Mouse (Mus musculus) 3T3-L1 (cell line): ENCODE results near the gene Dbn1.
"Not testable (repeated sequence)": the region's sequence is repeated elsewhere in the genome, so short reads cannot be mapped to it uniquely, and the experiment has no call there.

Experiments used
- DNase-seq: peaks from one replicate; pipeline ENCODE4 v3.0.0-alpha.2; 2015; ENCODE audit warnings: low read depth, low spot score

Gene Dbn1

DNA sequence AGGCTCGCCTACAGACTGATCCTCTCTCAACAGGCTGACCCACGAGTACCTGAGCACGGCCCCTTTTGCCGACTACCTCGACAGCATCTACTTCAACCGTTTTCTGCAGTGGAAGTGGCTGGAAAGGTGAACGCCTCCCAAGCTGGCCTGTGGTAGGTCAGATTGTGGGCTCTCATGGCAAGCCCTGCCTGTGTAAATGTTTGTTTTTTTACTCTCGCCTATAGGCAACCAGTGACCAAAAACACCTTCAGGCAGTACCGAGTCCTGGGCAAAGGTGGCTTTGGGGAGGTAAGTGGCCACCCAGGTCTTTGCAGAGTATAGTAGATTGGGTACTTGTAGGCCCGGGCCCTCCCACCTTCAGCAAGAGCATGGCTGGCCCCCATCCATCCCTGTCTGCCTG, 36.6 kb downstream of the Dbn1 start:
- DNase-seq, result no peak

DNA sequence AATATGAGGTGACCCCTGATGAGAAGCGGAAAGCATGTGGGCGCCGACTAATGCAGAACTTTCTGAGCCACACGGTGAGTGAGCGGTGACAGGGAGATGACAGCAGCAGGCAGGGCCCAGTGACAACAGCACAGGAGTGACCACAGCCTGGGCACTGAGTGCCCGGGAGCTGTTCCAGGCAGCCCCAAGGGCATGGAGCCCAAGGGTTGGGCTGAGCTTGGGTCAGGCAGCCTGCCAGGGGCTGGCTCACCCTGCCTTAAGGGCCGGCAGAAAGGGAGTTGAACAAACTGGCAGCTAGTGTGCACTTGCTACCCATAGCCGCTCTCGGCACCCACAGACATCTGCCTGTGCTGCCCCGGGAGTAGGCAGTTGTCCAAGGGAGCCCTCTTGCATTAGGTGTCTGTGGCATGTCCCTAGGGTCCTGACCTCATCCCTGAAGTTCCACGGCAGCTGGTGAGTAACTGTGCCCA, 37.4 kb downstream of the Dbn1 start:
- DNase-seq, result peak; percentile 82

DNA sequence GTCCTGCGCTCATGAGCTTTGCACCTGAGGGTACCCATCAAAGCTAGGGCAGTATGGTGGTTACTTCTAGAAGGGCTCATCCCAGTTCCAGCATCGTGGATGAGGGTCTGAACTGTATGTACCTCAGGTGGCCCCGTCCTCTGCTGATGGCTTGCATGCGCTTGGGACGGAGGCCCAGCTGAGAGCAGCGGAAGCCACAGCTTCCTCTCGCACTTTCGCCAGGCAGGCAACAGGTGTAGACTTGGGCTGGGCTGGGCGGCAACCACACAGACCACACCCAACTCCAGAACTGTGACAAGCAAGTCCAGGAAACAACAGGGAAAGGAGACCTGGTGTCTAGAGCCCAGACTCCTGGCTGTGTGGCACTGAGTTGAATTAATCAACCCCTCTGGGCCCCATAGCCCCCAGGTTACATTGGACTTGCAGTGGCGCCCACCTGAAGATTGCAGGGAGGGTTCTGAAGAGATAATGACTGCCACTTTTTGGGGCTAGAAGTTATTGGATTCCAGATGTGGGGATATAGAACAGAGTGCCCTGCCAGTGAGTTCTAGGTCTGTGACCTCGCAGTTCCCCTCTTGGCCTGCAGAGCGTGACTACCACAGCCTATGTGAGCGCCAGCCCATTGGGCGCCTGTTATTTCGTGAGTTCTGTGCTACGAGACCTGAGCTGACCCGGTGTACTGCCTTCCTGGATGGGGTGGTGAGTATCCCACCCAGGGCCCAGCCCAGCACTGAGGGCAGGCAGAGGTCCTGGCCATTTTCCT, 38.1 kb downstream of the Dbn1 start:
- DNase-seq, result peak; percentile 51

DNA sequence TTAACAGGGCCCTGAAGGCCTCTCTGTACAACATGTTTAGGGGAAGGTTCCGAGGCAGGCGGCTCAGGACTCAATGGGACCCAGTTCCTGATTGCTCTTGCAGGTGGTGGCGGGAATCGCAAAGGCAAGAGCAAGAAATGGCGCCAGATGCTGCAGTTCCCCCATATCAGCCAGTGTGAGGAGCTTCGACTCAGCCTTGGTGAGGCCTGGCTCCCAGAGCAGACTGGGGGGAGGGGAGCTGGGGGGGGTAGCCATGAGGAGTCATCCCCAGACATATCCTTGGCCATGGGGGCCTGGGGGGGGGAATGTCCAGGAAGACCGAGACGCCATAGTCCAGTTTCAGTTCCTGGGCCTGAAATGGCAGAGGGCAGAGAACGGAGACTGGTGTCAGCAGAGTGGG, 38.7 kb downstream of the Dbn1 start:
- no peak for DNase-seq

DNA sequence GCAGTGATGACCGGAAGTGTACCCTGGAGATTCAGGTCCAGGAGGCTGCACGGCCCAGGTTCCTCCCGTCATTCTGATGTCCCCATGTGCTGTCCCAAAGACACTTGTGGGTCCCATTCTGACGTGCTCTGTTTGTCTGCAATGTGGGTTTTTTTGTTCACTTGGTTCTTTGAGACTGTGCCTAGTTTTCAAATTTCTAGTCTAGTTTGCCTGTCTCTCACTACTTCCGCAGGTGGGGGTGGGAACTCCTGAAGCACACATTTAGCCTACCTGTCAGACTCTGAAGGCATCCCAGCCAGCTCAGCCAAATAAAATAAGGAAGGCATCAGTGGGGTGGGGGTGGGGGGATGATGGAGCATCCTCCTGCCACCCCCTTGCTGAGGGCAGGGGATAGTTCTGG, 39.8 kb downstream of the Dbn1 start:
- DNase-seq, result no peak

DNA sequence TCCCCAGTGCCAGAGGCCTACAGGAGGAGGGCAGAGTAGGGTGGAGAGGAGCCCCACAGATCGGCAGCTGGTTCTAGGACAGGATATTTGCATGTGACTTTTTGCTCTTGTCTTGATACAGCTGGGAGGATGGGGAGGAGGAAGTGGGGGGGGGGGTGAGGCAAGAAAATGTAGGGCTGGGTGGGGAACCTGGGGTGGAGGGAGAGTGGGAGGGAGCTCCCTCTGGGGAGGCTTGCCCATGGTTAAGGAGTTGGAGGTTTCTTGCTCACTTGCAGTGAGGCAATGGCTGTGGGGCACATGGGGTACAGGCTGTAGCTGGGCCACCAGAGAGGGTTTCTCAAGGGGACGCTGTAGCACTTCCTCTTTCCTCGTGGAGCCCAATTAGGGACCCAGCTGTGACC, 40.4 kb downstream of the Dbn1 start:
- DNase-seq, result no peak

DNA sequence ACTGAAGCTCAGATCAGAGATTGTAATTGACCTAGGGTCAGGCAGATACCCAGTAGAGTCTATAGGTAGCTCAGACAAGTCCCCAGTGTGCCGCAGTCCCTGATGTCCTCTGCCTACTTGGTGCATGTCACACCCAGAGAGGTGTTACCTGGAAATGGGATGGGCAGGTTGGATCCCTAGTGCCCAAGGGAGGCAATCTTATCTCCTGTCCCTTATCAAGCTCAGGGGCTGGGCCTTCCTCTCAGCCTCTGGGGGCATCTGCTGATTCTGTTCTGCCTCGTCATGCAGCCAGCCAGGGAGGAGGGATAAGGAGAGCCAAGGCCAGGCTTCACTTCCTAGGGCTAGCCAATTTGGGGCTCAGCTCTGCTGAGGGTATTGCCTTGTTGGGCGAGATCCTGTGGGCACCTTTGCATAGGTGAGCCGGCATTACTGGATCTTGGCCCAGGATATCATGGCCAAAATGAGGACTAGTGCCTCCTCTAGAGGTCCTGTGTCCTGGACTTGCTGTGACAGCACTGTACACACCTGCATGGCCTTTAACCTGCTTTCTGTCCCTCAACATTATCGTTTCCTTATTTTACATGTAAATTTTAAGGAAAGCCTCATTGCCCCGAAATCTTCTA, 41.3 kb downstream of the Dbn1 start:
- no peak for DNase-seq

DNA sequence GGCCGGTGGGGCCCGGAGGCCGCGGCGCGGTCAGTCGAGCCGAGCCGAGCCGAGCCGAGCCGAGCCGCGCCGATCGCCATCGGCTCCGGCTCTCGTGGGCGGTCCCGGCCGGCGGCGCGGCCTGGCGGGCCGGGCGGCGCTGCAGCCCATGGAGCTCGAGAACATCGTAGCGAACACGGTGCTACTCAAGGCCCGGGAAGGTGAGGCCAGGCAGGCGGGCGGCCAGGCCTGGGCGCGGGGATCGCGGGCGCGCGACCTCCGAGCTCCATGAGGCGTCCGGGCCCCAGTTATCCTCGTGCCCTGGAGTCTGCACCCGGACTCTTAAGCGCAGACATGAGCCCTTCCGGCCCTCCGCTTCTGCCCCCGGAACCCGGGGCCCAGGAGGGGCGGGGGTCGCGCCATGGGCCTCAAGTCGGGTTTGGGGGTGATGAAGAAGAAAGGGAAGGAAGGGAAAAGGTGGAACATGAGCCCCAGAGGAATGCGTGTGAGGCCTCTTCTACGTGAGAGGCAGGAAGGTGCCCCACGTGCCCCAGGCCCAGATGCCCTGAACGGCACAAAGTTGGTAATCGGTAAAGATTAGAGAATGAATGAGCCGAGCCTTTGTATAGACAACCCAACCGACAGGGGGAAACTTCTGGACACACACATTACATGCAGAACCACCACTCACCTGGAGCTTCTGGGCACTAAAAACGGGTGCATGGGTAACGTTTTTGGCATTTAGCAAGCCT, 42.4 kb downstream of the Dbn1 start:
- DNase-seq, result peak; percentile 43

DNA sequence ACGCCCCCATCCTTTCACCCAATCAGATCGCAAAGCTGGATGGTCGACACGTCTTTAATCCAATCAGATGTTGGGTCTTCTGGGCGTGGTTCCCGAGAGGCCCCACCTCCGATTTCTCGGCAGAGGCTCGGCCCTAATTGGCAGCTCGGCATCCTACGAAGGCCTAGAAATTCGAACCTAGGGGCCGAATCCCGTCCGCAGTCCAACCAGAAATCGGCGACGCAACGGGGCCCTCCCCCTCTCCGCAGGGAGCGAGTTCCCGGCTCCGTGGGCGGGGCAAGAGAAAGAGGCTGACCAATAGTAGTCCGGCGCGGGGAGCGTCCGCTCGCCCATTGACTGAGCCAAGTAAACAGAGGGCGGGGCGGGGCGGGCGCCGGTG, 43.0 kb downstream of the Dbn1 start, which contains the start of gene Grk6:
Gene Grk6 (plus strand): TSS at position 136 of the 379 bp plus-strand sequence.
- peak; percentile 99 for DNase-seq

DNA sequence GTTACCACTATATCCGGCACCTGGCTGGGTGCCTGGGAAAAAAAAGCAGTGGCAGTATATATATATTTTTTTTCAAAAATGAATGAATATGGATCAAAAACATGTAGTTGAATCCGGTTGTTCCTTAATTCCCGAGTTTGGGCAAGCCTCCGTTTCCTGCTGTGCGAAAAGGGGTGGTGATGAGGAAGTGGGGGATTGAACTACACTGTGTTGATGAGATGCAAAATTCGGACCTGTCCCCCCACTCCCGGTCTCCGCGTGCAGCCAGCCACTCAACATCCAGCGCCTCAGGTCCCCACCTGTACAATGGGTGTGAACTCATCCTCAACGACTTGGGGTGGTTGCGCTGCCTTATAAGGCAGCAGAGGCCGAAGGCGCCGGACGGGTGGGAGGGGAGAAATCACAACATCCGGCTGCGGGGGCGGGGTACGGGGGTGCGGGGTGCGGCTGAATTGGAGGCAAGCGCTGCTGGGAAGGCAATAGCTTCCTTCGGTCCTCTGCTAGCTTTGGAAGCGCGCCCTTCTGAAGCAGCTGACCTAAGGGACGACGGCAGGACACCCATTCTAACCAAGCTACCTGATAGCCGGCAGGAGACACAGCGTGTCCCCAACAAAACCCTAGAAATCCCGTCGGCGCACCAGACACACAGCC, 43.5 kb downstream of the Dbn1 start:
- no peak for DNase-seq

DNA sequence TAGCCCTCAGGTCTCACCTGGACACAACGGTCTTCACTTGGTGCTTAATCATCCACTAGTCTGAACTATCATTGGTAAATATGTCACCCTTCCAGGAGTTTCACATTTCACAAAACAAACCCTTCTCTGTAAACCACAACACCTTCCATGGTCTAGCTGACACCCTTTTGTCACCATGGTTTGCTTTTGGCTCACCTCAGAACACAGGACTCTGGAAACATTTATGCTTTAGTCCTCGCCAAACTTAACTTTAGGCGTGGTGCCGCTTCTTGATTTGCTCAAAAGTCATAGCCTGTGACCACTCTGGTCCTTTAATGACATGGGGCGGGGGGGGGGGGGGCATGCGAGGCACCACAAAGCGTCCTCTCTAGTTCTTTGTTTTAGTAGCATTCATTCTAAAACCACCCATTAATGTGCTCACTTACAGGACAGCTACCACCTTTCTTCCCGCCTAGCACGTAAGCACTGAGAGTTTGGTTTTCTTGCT, 44.1 kb downstream of the Dbn1 start:
- DNase-seq, result no peak

DNA sequence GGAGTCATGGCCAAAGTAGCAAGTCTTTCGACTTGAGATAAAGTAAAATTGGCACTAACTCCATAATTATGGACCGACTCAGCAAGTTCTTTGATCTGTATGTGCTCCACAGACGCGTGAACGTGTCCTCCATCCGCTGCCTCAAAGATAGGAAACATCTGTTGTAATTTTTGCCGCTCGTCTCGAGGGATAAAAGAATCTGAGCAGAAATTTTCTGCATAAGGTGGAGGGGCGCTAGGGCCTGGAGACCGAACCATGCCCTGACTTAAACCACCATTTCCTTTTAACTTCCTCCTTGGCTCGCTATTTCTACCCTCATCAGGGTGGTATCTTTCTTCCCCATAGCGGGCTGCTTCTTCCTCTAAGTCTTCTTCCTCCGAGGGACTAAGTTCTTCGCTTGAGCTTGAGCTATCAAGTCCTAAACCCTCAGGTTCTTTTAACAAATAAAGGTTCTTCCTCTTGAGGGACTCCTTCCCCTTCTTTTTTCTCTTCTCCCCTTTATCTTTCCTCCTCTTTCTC, 50.7 kb downstream of the Dbn1 start:
- DNase-seq, result not testable (repeated sequence)

DNA sequence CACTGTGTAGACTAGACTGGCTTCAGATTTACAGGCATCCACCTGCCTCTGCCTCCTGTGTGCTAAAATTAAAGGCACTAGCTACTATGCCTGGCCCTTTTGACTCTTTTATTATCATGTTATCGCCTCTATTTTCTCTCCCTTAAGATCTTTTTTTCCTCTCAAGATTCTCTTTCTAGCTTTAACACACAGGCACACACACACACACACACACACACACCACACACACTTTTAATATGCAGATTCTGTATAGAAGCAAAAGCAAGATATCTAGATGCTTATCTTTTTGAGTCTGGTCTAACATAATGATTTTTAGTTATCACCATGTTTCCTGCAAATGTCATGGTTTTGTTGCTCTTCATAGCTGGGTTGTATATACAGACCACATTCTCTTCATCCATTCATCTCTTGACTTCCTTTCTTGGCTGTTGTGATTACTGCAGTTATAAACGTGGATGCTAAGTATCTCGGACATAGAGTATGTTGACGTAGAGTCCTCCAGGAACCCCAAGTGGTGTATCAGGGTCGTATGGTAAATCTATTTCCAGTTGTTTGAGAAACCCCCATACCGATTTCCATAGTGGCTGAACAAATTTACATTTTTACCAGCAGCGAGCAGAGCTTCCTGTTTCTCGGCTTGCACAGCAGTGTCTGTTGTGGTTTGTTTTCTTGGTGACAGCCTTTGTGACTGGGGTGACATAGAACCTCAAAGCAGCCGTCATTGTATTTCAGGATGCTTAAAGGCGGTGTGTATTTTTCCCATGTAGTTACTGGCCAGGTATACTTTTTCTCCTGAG, 55.8 kb downstream of the Dbn1 start:
- DNase-seq, result no peak

DNA sequence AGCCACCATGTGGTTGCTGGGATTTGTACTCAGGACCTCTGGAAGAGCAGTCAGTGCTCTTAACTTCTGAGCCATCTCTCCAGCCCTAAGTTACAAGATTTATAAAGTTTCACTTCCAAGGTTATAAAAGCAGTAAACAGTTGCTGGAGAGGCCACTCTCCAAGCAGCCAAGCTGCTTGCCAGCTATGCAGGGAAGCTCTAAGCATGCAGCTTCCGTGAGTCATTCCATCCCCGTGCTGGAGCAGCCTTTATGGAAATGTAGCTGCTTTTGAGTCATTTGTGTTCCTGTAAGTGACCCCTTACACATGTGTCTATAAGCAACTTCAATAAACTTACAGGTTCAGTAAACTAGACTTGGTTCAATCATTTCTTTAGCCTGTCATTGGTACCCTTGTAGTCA, 57.3 kb downstream of the Dbn1 start:
- DNase-seq, result peak; percentile 54

DNA sequence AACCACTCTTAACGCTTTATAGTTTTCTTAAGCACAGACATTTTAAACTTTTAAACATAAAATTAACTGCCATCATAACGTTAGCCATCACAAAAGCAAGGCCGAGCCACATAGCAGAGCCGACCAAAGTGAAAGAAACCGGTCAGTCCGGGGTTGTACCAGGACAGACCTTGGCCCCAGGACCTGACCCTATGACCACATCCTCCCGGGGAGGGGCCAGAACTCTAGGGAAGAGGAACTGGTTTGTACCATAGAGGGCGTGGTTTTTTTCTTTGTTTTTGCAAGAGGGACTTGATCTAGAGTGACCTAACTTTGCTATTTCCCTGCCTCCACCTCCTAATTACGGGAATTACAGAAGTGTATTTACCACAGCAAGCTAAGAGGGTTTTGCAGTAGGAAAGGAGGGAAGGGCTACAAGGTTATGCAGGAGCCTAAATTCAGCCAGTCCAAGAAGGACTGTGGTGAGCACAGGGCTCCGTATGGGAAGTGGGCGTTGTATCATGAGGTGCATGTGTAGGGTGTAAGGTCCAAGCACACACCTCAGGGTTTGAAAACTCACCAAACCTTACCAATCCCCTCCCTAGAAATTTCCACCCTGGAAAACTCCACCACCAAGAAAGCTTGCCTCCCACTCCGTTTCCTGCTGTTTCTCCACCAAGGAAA, 58.6 kb downstream of the Dbn1 start:
- no peak for DNase-seq

DNA sequence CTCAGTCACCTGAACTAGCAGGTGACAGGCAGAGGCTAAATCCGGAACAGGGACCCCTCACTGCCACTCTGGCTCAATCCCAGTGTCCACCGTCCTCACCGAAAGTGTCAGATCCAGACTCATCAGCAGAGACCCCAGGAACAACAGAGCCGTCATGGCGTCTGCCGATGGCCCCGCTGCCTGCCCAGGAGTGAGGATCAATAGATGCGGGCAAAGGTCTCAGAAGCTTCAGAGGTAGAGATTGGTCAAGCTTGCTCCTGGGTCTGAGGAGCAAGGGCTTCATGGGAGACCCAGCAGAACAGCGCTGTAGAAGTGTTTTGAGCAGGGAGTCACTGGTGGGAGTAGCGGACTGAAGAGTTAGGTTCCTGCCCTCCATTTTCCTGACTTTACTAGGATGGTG, 61.3 kb downstream of the Dbn1 start, which contains the start of gene F12:
Gene F12 (minus strand): TSS at position 181 of the 400 bp plus-strand sequence.
- no peak for DNase-seq
